Mouse (Mus musculus) retina, postnatal 1 day (tissue): ENCODE measurements at regions not wholly inside any gene's neighbourhood (a gene's known extent, or its start where the extent isn't known, plus 50 kb on each side); places are given as distances from the start of the nearest gene placed in this dataset.
A peak's percentile ranks its signal among the peaks of the same experiment; 100 is the strongest.

Experiments
- DNase-seq: peaks from one replicate; pipeline ENCODE4 v3.0.0-alpha.2; 2012

DNA sequence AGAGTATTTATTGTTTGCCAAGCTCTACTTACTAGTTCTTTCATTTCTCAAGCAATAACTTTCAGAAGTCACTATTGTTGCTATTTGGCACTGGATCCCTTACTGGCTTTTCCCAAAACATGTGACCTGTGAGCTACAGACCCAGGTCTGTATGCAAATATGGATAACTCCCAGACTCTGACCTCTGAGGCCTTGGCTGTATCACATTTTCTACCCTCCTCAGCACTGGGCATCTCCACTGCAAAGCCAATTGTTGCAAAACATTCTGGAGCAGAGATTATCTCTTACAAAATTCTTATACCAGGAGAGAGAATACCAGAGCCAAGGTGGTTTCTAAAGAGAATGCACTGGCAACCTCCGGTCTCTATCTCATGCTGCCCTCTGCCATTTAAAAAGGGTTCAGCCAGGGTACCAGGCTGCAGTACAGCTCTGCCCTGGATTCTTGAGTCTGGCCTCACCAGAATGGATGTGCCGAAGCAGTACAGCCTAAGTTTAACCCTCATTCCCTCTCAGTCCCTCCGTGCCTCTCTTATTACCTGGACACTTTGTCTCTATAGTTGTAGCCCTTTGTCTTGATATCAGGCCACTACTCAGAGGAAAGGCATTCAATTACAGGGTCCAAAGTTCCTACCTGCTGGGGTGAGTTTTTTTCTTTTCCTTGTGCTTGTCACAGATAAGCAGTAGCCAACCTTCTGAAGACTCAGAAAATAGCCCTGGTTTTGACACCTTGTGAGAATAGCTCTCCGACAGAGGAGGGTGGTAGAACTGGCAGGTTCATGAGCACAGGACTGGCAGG is 101.2 kb upstream of the Vwc2 start:
- no peak for DNase-seq

DNA sequence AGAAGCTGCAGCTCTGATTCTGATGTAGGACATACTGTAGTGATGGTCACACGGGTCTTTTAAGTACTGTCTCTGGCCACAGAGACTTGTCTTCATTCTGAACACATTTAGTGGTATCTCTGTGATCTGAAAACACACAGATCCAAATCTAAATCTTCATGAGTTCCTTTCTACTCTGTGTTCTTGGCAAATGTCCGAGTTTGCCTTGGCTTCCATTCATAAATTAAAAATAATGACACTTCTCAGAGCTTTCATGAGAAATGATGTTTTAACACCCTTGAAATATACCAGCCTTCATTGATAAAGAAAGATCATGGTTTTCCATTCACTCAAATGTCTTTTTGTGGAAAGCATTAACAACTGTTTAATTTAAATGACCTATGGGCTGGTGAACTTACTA is 100.4 kb upstream of the Vwc2 start:
- DNase-seq: no peak

DNA sequence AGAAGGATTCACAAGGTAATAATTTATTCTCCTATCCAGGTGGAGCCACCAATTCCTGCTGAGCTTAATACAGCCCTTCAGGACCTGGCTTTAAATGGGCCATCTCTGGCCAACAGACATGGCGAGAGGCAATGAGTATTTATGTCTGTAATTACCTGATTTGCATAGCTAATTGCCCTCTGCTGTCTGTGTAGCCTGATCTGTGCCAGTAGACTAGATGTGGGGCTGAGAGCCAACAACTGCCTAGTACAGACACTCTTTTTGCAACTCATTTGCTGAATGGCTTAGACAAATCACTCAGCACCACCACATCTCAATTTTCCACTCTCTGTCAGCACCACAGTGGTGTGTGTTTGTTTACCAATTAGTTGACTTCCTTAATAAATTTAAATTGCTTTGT is 99.9 kb upstream of the Vwc2 start:
- peak; percentile 3 for DNase-seq

DNA sequence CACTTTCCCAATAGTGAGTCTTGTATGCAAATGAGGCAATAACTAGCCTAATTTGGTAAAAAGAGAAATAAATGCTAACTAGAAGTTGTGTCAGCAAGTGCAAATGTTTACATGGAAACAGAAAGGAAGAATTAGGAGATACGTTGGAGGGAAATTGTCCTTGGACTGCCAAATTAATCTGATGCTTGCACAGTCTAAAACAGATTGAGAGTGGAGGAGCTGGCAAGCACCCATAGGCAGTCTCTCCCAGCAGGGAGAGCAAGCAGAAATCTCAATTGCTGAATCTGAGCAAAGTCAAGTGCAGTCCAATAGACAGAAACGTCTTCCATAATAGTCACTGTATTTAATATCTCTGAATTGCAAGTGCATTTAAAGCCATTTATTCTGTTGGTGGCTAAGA is 99.5 kb upstream of the Vwc2 start:
- no peak for DNase-seq

DNA sequence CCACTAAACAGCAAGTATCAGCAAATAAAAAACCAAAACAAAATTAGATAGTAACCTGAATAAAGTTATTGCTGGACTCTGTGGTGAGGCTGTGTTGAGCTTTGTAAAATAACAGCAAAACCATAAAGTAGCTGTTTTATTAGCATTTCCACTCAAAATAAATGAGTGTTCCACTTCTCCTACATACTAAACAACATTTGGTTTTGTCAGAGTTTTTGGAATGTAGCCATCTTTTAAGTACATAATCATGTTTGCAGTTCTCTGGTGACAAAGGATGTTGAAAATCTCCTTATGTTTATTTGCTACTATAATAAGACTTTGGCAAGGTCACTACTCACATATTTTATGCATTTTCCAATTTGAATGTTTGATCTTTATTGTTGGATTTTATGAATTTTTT is 85.2 kb upstream of the Vwc2 start:
- no peak for DNase-seq
